17 mouse cellular contexts compared by ENCODE assay signal in the genomic region with DNA sequence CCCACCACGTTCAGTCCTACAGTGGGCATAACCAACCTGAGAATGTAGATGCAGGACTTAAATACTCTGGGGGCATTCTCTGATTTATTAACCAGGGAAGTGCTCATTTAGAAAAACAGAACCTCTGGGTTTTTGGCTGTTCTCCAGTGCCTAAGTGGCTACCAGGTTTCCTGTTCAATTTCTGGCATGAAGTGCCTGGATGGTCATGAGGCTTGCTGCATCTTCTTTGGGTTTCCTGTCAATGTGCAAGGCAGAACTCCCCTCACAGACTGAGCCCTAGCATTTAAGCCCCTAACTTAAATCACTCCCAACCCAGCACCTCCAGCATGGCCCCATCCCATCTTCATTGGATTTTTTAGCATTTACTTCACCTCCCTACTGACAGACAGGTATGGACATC.
"Had no signal": no experiment of that assay in that cellular context is flagged by ENCODE, and none has a peak within 500 bp of the region (broad histone marks: within the 10 kb centered on the region; RNA-seq: fewer than 3 reads in every experiment).

No protein-coding gene starts in this region.

- ATAC-seq: intestine, postnatal 0 days; liver, embryonic 12.5 days; lung, postnatal 0 days; midbrain, embryonic 15.5 days had no signal

- H3K4me1 ChIP-seq: liver, embryonic 12.5 days; liver, embryonic 15.5 days; megakaryocyte, embryonic 14.5 days; midbrain, embryonic 15.5 days; neural tube, embryonic 13.5 days had no signal

- DNase-seq: kidney, adult 2 months; kidney, postnatal 25 days; layer of hippocampus, adult 9-11 months; lung, embryonic 14.5 days; retina, postnatal 1 day; thymus, adult 18-20 months; thymus, postnatal 36 days had no signal

- H3K4me3 ChIP-seq: layer of hippocampus, adult 2 months; limb, embryonic 15.5 days; liver, embryonic 12.5 days; liver, embryonic 15.5 days; megakaryocyte, embryonic 14.5 days; midbrain, embryonic 10.5 days; midbrain, embryonic 15.5 days; neural tube, embryonic 13.5 days had no signal
